Mouse (Mus musculus) neutrophil, adult 5-6 weeks (primary cell): ENCODE results near the gene Olfr1415. TPM values are rescaled to one million over a fixed set of nuclear protein-coding genes. Genes with fewer than 3 reads are reported as not detected.

Source experiments
- total RNA-seq: library from RNA; stranded (forward); fragments of 200-1000 nt; gene quantifications from 2 replicates; pipeline ENCODE4 v1.2.3, GENCODE M21; 2017

Olfr1415 gene
- total RNA-seq, 1 experiment from 2014 or later = not detected

Other genes with a start within 250 kb of the Olfr1415 start
- 55.4 and 71.5 TPM in 2 replicates for gene Ndufa10, start 22.2 kb downstream of the Olfr1415 start, total RNA-seq
- 0.12 TPM in 1 of 2 replicates, not detected in the other for gene Olfr1416, start 11.0 kb downstream of the Olfr1415 start, total RNA-seq
- not detected in 2 replicates for gene Olfr1414, start 22.6 kb upstream of the Olfr1415 start, total RNA-seq
- not detected in 2 replicates for gene Olfr1413, start 75.2 kb upstream of the Olfr1415 start, total RNA-seq
- gene Olfr1412, start 89.7 kb upstream of the Olfr1415 start, total RNA-seq = not detected in 2 replicates
- gene Olfr1411, start 98.3 kb upstream of the Olfr1415 start, total RNA-seq = not detected in 2 replicates
- not detected in 2 replicates for gene Olfr1410, start 109.7 kb upstream of the Olfr1415 start, total RNA-seq
- 0.12 TPM in 1 of 2 replicates, not detected in the other for gene Olfr12, start 121.7 kb upstream of the Olfr1415 start, total RNA-seq
- 37.0 and 54.9 TPM in 2 replicates for gene Cops9, start 145.9 kb upstream of the Olfr1415 start, total RNA-seq
- gene Otos, start 152.7 kb upstream of the Olfr1415 start, total RNA-seq = not detected in 2 replicates